ENCODE assay signal across 13 mouse cellular contexts in genomic region chr9:67799078-67799819, GRCm38 (mm10). TPM values are rescaled to one million over a fixed set of nuclear protein-coding genes. Genes with fewer than 3 reads are reported as not detected.
DNase-seq lines count a peak whose midpoint lies in the region; ATAC-seq and TF ChIP-seq lines count a peak whose summit lies in the region.
"Had no signal": no experiment of that assay in that cellular context is flagged by ENCODE, and none has a peak within 500 bp of the region (broad histone marks: within the 10 kb centered on the region; RNA-seq: fewer than 3 reads in every experiment).

No protein-coding gene starts in this region.

- TF ChIP-seq EP300 in lung, postnatal 0 days (IDR thresholded peaks at IDR 0.05): no peak

- 0 out of 2 replicates have a peak, but pooled peaks cover 4% of the 10 kb centered on the region for H3K9me3 ChIP-seq in heart, embryonic 12.5 days (replicated peaks)
- H3K9me3 ChIP-seq in lung, postnatal 0 days (ENCODE audit: low read length): no peaks in the 10 kb centered on the region
- H3K9me3 ChIP-seq: liver, embryonic 13.5 days; midbrain, embryonic 15.5 days had no signal

- H3K9ac ChIP-seq in heart, embryonic 12.5 days: no peak overlapping the region
- no peak overlapping the region for H3K9ac ChIP-seq in lung, postnatal 0 days (replicated peaks; ENCODE audit: low read depth)
- H3K9ac ChIP-seq: liver, embryonic 13.5 days; midbrain, embryonic 15.5 days had no signal

- no peak for TF ChIP-seq CTCF in lung, postnatal 0 days (IDR thresholded peaks at IDR 0.05)

- DNase-seq in heart, postnatal 25 days (ENCODE audit: low spot score): no peak
- DNase-seq in thymus, postnatal 4 days: peak; percentile 16
- no peak for DNase-seq in thymus, postnatal 36 days
- DNase-seq in urinary bladder, postnatal 36 days (ENCODE audit: low spot score in 2 of 2): no peak
- no peak for DNase-seq in lung, postnatal 0 days (ENCODE audit: low spot score)
- no peak for DNase-seq in ovary, postnatal 10 days (ENCODE audit: low spot score)
- DNase-seq: kidney, postnatal 4 days; liver, embryonic 13.5 days had no signal

- H3K4me3 ChIP-seq in heart, embryonic 12.5 days: no peak overlapping the region
- H3K4me3 ChIP-seq in lung, postnatal 0 days (ENCODE audit: low read depth, low read length): no peak overlapping the region
- H3K4me3 ChIP-seq: liver, embryonic 13.5 days; midbrain, embryonic 15.5 days had no signal

- peaks cover 5% of the 10 kb centered on the region; the same call in 1 of the 2 replicates for H3K27me3 ChIP-seq in heart, embryonic 12.5 days (replicated peaks)
- H3K27me3 ChIP-seq in lung, postnatal 0 days (replicated peaks; ENCODE audit: insufficient read depth, low read length): no peaks in the 10 kb centered on the region
- H3K27me3 ChIP-seq: midbrain, embryonic 15.5 days had no signal

- 0 out of 2 replicates have a peak, but pooled peaks have one; percentile 42 for ATAC-seq in heart, embryonic 12.5 days (ENCODE audit: insufficient number of reproducible peaks, low FRiP score)
- peak; percentile 36 to 73 for ATAC-seq in hematopoietic stem cell, adult 5-6 weeks (replicated peaks in 1 of 2; ENCODE audit: insufficient read depth in 1 of 2, low FRiP score in 2 of 2, low TSS enrichment in 1 of 2, low read depth in 1 of 2, poor library complexity in 2 of 2, severe bottlenecking in 2 of 2)
- no peak for ATAC-seq in lung, postnatal 0 days
- ATAC-seq: midbrain, embryonic 15.5 days; Patski had no signal

- 44% methylated on average over 14 of the region's 14 CpGs for WGBS in heart, embryonic 12.5 days
- WGBS in lung, postnatal 0 days: 42% methylated on average over 14 of the region's 14 CpGs

- intact Hi-C loops in heart, postnatal 25 days (cut with DNase I): loop anchor here (2.0 kb wide), 1 partner anchor 86 kb away; no protein-coding TSS in a partner anchor

- peak overlapping the region; percentile 12; the same call in 1 of the 2 replicates for H3K4me2 ChIP-seq in heart, embryonic 12.5 days
- H3K4me2 ChIP-seq in lung, postnatal 0 days (replicated peaks; ENCODE audit: low read depth, low read length): no peak overlapping the region
- H3K4me2 ChIP-seq: liver, embryonic 13.5 days; midbrain, embryonic 15.5 days had no signal

- H3K36me3 ChIP-seq in heart, embryonic 12.5 days: no peaks in the 10 kb centered on the region
- no peaks in the 10 kb centered on the region for H3K36me3 ChIP-seq in lung, postnatal 0 days (ENCODE audit: insufficient read depth, low read length)
- H3K36me3 ChIP-seq: liver, embryonic 13.5 days; midbrain, embryonic 15.5 days had no signal

- peak overlapping the region; percentile 85 for H3K27ac ChIP-seq in heart, embryonic 12.5 days (ENCODE audit: poor library complexity, severe bottlenecking)
- no peak overlapping the region for H3K27ac ChIP-seq in lung, postnatal 0 days (ENCODE audit: low read length)
- H3K27ac ChIP-seq: liver, embryonic 13.5 days; midbrain, embryonic 15.5 days had no signal

- peaks cover 47% of the 10 kb centered on the region for H3K4me1 ChIP-seq in heart, embryonic 12.5 days (replicated peaks)
- H3K4me1 ChIP-seq in lung, postnatal 0 days (ENCODE audit: insufficient read depth, low read depth, low read length): no peaks in the 10 kb centered on the region

RNA-seq across cellular contexts. Expression of gene C2cd4a, which starts 32.9 kb away (rescaled TPM):
- 0.22 and 0.28 TPM in 2 replicates for polyA plus RNA-seq in heart, embryonic 12.5 days (2016; fragmentation: Nextera tagmentation; extraction: Ambion mirVana)
- not detected for total RNA-seq in heart, postnatal 25 days (2021)
- not detected in 2 replicates for total RNA-seq in hematopoietic stem cell, adult 5-6 weeks (2017)
- 0.47 and 0.54 TPM in 2 replicates for polyA plus RNA-seq in lung, postnatal 0 days (2015; fragmentation: Nextera tagmentation; extraction: Ambion mirVana)
- polyA plus RNA-seq: gonadal fat pad, adult 2 months had no signal

RNA-seq across cellular contexts. Expression of gene C2cd4b, which starts 40.0 kb away (rescaled TPM):
- polyA plus RNA-seq in heart, embryonic 12.5 days (2016; fragmentation: Nextera tagmentation; extraction: Ambion mirVana): 2.7 and 3.8 TPM in 2 replicates
- 1 to 10 TPM; 1.6 to 1.9 TPM for total RNA-seq in heart, postnatal 25 days (2021)
- not detected in 2 replicates for total RNA-seq in hematopoietic stem cell, adult 5-6 weeks (2017)
- 7.7 and 8.8 TPM in 2 replicates for polyA plus RNA-seq in lung, postnatal 0 days (2015; fragmentation: Nextera tagmentation; extraction: Ambion mirVana)
- polyA plus RNA-seq: liver, embryonic 13.5 days had no signal

RNA-seq across cellular contexts. Expression of gene Vps13c, which starts 40.9 kb away (rescaled TPM):
- 6.3 and 7.0 TPM in 2 replicates for polyA plus RNA-seq in heart, embryonic 12.5 days (2016; fragmentation: Nextera tagmentation; extraction: Ambion mirVana)
- total RNA-seq in heart, postnatal 25 days (2021): 10 to 100 TPM; 39.9 to 44.4 TPM
- total RNA-seq in hematopoietic stem cell, adult 5-6 weeks (2017): 26.1 and 36.5 TPM in 2 replicates
- 6.9 and 8.9 TPM in 2 replicates for polyA plus RNA-seq in lung, postnatal 0 days (2015; fragmentation: Nextera tagmentation; extraction: Ambion mirVana)
